Mouse (Mus musculus) cortical plate, adult 2 months (tissue): ENCODE results near the gene Capns1. TPM values are rescaled to one million over a fixed set of nuclear protein-coding genes. Genes with fewer than 3 reads are reported as not detected.
A peak's percentile ranks its signal among the peaks of the same experiment; 100 is the strongest.
"Not testable (repeated sequence)": the region's sequence is repeated elsewhere in the genome, so short reads cannot be mapped to it uniquely, and the experiment has no call there.

Experiments
- H3K27ac ChIP-seq: fragments of 200-500 bp; 2 replicates; pipeline ENCODE4 v1.5.1; 2012; ENCODE audit warnings: low read length, control low read depth, inconsistent platforms; ENCODE audit not compliant: insufficient read depth
- H3K4me1 ChIP-seq: fragments of 200-500 bp; 2 replicates; pipeline ENCODE4 v1.6.1; 2011; ENCODE audit warnings: low read length; ENCODE audit not compliant: control insufficient read depth, insufficient read depth
- H3K4me3 ChIP-seq: fragments of 200-500 bp; 2 replicates; pipeline ENCODE4 v1.5.1; 2011; ENCODE audit warnings: mild to moderate bottlenecking, low read length, control low read depth; ENCODE audit not compliant: insufficient read depth
- CTCF ChIP-seq: fragments of 200-500 bp; IDR thresholded peaks from 2 replicates; pipeline ENCODE4 v1.5.1; 2011; ENCODE audit warnings: mild to moderate bottlenecking, control low read depth, low read length; ENCODE audit not compliant: insufficient read depth; ENCODE audit errors: extremely low read depth
- POLR2A ChIP-seq: fragments of 200-500 bp; IDR thresholded peaks from 2 replicates; pipeline ENCODE4 v1.6.1; 2011; ENCODE audit warnings: mild to moderate bottlenecking, low read length, control low read depth; ENCODE audit not compliant: insufficient read depth; ENCODE audit errors: extremely low read depth
- polyA plus RNA-seq: library from polyadenylated mRNA; depleted of rRNA; stranded (reverse); fragments of >200 nt; gene quantifications from 2 replicates; pipeline ENCODE4 v1.2.3, GENCODE M21; 2012

Capns1 gene
- polyA plus RNA-seq, 1 experiment = 279 TPM

DNA sequence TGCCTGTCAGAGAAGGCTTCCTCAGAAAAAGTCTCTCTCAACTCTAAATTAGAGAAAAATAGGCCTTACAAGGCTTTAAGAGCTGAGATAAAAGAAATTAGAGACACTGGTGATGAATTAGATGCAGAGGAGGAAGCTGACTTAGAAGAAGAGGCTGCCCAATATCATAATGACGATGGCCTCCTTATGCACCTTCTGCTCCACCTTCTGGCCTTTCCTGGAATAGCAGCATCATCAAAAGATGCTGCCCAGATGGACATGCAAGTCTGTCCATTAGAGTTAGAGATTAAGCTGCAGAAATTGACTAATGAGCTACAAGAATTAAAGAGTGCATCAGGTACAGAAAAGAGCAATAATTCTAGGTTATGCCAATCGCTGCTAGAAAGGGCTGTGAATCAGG lies 6.8 kb upstream of the Capns1 start:
- TF ChIP-seq CTCF = peak; percentile 74
- no peak for TF ChIP-seq POLR2A
- no peak overlapping the region for H3K4me3 ChIP-seq
- no peak overlapping the region for H3K27ac ChIP-seq
- no peaks in the 10 kb centered on the region for H3K4me1 ChIP-seq

DNA sequence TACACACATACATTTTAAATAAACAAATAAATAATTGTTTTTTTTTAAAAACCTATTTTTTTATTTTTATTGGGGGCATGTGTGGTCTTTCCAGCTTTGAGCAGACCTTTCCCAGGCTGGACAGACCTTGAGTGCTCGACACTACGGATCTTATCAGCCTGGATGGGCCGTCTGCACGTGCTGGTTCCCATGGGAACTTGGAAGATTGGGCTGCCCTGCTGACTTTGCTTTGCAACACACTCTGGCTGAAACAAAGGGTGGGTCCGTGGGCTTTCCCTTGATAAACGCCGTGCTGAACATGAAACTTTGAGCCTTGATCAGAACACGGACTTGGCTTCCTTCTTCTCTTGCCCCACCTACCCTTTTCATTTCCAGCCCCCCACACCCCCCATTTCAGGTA lies 5.8 kb upstream of the Capns1 start:
- Histone ChIP-seq H3K4me3 (no peak overlapping the region), H3K27ac (no peak overlapping the region), H3K4me1 (no peaks in the 10 kb centered on the region)
- no peak for TF ChIP-seq CTCF
- TF ChIP-seq POLR2A = no peak

DNA sequence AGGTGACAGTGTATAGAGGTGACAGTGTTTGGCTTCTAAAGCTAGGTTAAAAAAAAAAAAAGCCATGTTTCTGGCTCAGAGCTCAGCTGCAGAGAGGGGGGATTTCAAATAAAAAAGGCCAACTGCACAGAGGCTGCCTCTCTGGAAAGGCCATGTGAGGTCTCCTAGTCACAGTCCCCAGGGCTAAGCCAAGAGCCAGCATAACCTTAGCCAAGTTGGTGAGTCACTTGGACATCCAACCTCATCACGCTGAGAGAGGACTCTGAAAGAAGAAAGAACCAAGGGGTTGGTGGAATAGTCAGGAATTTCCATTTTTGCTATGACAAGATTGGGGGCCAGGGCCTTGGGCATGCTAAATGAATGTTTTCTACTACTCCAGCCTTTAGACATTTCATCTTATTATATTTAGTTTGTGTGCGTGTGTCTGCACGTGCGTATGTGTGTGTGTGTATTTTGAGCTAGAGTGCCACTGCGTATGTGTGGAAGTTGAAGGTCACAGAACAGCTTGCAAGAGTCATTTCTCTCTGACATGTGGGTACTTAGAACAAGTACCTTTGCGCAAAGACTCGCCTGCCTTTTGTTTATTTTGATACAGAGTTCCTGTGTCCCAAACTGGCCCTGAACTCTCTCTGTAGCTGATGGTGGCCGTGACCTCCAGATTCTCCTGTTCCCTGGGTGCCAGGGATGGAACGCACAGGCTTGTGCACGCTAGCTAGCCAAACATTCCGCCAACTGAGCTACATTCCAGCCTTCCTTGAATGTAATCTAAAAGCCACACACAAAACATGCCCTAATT lies 4.5 kb upstream of the Capns1 start:
- H3K4me1 ChIP-seq = no peaks in the 10 kb centered on the region
- no peak for TF ChIP-seq CTCF
- no peak for TF ChIP-seq POLR2A
- no peak overlapping the region for H3K4me3 ChIP-seq
- no peak overlapping the region for H3K27ac ChIP-seq

DNA sequence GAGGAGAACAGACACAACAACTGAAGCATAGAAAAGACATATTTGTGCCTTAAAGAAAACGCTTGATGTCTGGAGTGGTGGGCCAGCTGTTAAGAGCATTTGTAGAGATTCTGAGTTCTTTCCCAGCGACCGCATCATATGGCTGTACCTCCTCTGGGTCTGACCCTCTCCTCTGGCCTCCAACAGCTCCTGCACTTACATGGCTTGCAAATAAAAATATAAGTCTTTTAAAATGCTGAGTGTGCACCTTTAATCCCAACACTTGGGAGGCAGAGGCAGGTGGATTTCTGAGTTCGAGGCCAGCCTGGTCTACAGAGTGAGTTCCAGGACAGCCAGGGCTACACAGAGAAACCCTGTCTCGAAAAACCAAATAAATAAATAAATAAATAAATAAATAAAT lies 2.0 kb upstream of the Capns1 start:
- H3K27ac ChIP-seq, H3K4me1 ChIP-seq, H3K4me3 ChIP-seq: not testable (repeated sequence)

GRCm38 (mm10) chr7:30200200-30200599 lies 1.6 kb upstream of the Capns1 start:
- no peak overlapping the region for H3K4me3 ChIP-seq
- no peak overlapping the region for H3K27ac ChIP-seq
- H3K4me1 ChIP-seq = no peaks in the 10 kb centered on the region
- TF ChIP-seq CTCF = no peak
- TF ChIP-seq POLR2A = no peak

DNA sequence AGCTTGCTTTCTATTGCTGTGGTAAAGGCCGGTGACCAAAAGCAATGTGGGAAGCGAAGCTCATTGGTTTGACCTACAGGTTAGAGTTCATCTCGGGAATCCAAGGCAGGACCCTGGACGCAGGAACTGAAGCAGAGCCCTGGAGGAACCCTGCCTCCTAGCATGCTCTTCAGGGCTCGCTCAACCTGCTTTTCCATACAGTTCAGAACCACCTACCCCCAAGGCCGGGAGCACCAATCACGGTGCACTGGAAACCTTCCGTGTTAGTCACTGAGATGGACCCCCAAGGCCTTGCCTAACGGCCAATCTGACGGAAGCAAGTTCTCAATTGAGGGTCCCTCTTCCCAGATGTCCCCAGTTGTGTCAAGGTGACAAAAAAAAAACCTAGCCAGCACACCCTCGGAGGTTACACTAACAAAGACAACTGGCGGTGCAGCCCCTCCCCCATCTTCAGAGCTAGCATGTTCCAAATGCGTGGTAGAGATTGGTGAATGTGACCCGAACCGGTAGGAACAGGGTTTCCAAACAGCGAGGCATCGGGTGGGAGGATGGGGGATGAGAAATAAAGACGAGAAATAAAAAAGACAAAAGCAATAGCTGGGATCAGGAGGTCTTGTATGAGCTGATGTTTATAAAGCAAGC lies 1.0 kb upstream of the Capns1 start:
- TF ChIP-seq CTCF = no peak
- TF ChIP-seq POLR2A = no peak
- Histone ChIP-seq H3K4me3 (no peak overlapping the region), H3K4me1 (no peaks in the 10 kb centered on the region), H3K27ac (no peak overlapping the region)

DNA sequence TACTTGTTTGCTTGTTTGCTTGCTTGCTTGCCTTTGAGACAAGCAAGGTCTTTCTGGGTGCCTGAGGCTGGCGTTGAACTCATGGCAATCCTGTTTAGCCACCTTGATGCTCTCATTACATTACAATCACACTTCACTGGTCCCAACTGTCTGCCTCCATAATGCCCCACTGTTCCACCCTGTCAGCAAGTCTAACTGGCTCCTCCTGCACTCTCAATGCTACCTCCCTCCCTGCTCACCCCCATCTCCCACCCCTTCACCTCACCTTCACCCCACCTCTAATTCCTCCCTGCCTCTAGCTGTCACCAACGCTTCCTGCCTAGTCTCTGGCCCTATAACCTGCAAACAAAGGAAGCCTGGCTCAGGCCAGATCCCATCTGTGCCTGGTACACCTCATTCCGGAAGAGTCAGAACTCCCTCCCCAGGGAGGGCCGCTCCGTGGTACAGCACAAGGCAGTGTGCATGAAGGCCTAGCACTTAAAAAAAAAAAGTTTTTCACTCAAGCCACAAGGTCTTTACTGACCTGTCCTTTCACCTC lies 950 bp downstream of the Capns1 start:
- Histone ChIP-seq H3K4me1 (no peaks in the 10 kb centered on the region), H3K27ac (no peak overlapping the region), H3K4me3 (no peak overlapping the region)
- no peak for TF ChIP-seq POLR2A
- TF ChIP-seq CTCF = no peak

GRCm38 (mm10) chr7:30196171-30196570 lies 2.4 kb downstream of the Capns1 start:
- no peak overlapping the region for H3K27ac ChIP-seq
- TF ChIP-seq POLR2A = no peak
- no peak for TF ChIP-seq CTCF
- no peaks in the 10 kb centered on the region for H3K4me1 ChIP-seq
- no peak overlapping the region for H3K4me3 ChIP-seq

GRCm38 (mm10) chr7:30195461-30195860 lies 3.1 kb downstream of the Capns1 start:
- Histone ChIP-seq H3K4me1 (no peaks in the 10 kb centered on the region), H3K4me3 (peak overlapping the region; percentile 72; the same call in 1 of the 2 replicates), H3K27ac (no peak overlapping the region)
- TF ChIP-seq CTCF (no peak), POLR2A (no peak)

GRCm38 (mm10) chr7:30194884-30195283 lies 3.7 kb downstream of the Capns1 start:
- H3K4me1 ChIP-seq = no peaks in the 10 kb centered on the region
- H3K27ac ChIP-seq = peak overlapping the region; percentile 33
- peak; percentile 70; the same call in 1 of the 2 replicates for TF ChIP-seq POLR2A
- no peak for TF ChIP-seq CTCF
- peak overlapping the region; percentile 72 for H3K4me3 ChIP-seq
